Mouse (Mus musculus) lung, embryonic 15.5 days (tissue): ENCODE measurements around the gene Daxx. TPM values are rescaled to one million over a fixed set of nuclear protein-coding genes. Genes with fewer than 3 reads are reported as not detected.
A peak's percentile ranks its signal among the peaks of the same experiment; 100 is the strongest.
"Not testable (repeated sequence)": the region's sequence is repeated elsewhere in the genome, so short reads cannot be mapped to it uniquely, and the experiment has no call there.

ENCODE experiments used
- ATAC-seq: fragments of 200-750 bp; cut with Nextera tagmentation; 2 replicates; pipeline ENCODE4 v1.8.0; 2017; ENCODE audit warnings: moderate number of reproducible peaks, borderline replicate concordance; ENCODE audit not compliant: low FRiP score, low TSS enrichment; ENCODE audit errors: extremely low read depth
- H3K27ac ChIP-seq: fragments of 300-500 bp; sonication (generic); 2 replicates; pipeline ENCODE4 v1.5.1; 2015; ENCODE audit warnings: moderate library complexity, mild to moderate bottlenecking, inconsistent platforms
- H3K27me3 ChIP-seq: fragments of 300-500 bp; sonication (generic); 2 replicates; pipeline ENCODE4 v1.6.1; 2015; ENCODE audit warnings: inconsistent platforms
- H3K36me3 ChIP-seq: fragments of 300-500 bp; sonication (generic); 2 replicates; pipeline ENCODE4 v1.6.1; 2015; ENCODE audit warnings: inconsistent platforms
- H3K4me1 ChIP-seq: fragments of 300-500 bp; sonication (generic); 2 replicates; pipeline ENCODE4 v1.6.1; 2015; ENCODE audit warnings: inconsistent platforms
- H3K4me2 ChIP-seq: fragments of 300-500 bp; sonication (generic); 2 replicates; pipeline ENCODE4 v1.6.1; 2015; ENCODE audit warnings: inconsistent platforms, mild to moderate bottlenecking, moderate library complexity
- H3K4me3 ChIP-seq: fragments of 300-500 bp; sonication (generic); 2 replicates; pipeline ENCODE4 v1.5.1; 2015; ENCODE audit warnings: mild to moderate bottlenecking, inconsistent platforms
- H3K9ac ChIP-seq: fragments of 300-500 bp; sonication (generic); 2 replicates; pipeline ENCODE4 v1.6.1; 2015; ENCODE audit warnings: inconsistent platforms
- H3K9me3 ChIP-seq: fragments of 300-500 bp; sonication (generic); 2 replicates; pipeline ENCODE4 v1.6.1; 2016; ENCODE audit warnings: inconsistent platforms
- WGBS: fragments of 180-500 bp; shearing (Covaris S2); methylation state at CpG from one replicate; pipeline ENCODE4 v1.1.7; 2015; 5-methylcytosine and 5-hydroxymethylcytosine counted together
- polyA plus RNA-seq: library from polyadenylated mRNA; unstranded; fragments of >200 nt; fragmentation: Nextera tagmentation; extraction: Ambion mirVana; gene quantifications from 2 replicates; pipeline ENCODE4 v1.2.1, GENCODE M21; 2015

The Daxx gene
- polyA plus RNA-seq, 1 experiment from 2014 or later: 54.6 TPM

- Histone ChIP-seq H3K4me3 (peak within 1 kb of the TSS; percentile 93), H3K9ac (peak within 1 kb of the TSS; percentile 78), H3K27ac (no peak within 1 kb of the TSS; the same call in 1 of the 2 replicates), H3K27me3 (no peaks in the 10 kb centered on the region), H3K4me1 (peaks cover 21% of the 10 kb centered on the region), H3K4me2 (peak within 1 kb of the TSS; percentile 94), H3K36me3 (peaks cover 41% of the 10 kb centered on the region; the same call in 1 of the 2 replicates), H3K9me3 (no peaks in the 10 kb centered on the region)
- under 1% methylated on average over 36 of the region's 36 CpGs for WGBS
- peak; percentile 87 for ATAC-seq
Measured at GRCm38 (mm10) chr17:33940206-33940805, 31.1 kb downstream of the Daxx start, which contains the start of the genes Pfdn6 and Wdr46. TSS of gene Pfdn6 (minus strand) at chr17:33940343. TSS of gene Wdr46 (plus strand) at chr17:33940660.

DNA sequence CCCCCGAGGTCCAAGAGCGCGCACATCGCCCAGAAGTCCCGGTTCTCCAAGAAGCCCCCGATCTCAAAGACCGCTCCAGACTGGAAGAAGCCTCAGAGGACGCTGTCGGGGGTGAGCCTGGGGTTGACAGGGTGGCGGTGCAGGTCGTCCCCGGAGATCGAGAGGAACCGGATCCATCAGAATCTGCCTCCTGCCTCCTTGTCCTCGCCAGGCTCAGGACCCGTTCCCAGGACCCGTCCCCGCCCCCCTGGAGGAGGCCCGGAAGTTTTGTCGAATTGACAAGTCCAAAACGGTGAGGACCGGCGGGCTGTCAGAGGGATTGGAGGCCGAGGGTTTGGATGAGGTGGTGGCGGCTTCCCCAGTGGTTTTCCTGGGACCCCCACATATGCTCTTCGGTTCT is 31.8 kb downstream of the Daxx start:
- WGBS: 3% methylated on average over 26 of the region's 26 CpGs
- H3K4me3 ChIP-seq: peak overlapping the region; percentile 93
- peak; percentile 10; the same call in 1 of the 2 replicates for ATAC-seq
- no peaks in the 10 kb centered on the region for H3K27me3 ChIP-seq
- peaks cover 40% of the 10 kb centered on the region; the same call in 1 of the 2 replicates for H3K36me3 ChIP-seq
- H3K4me2 ChIP-seq: peak overlapping the region; percentile 94
- no peaks in the 10 kb centered on the region for H3K9me3 ChIP-seq
- no peak overlapping the region for H3K27ac ChIP-seq
- peaks cover 21% of the 10 kb centered on the region for H3K4me1 ChIP-seq
- peak overlapping the region; percentile 78 for H3K9ac ChIP-seq

- Histone ChIP-seq H3K4me3 (peak overlapping the region; percentile 93), H3K27ac (no peak overlapping the region), H3K27me3 (no peaks in the 10 kb centered on the region), H3K4me1 (peaks cover 21% of the 10 kb centered on the region), H3K4me2 (peak overlapping the region; percentile 94), H3K36me3 (peaks cover 44% of the 10 kb centered on the region), H3K9me3 (no peaks in the 10 kb centered on the region), H3K9ac (peak overlapping the region; percentile 78)
- no peak for ATAC-seq
- 47% methylated on average over 19 of the region's 19 CpGs for WGBS
Measured at GRCm38 (mm10) chr17:33941381-33941780, 32.2 kb downstream of the Daxx start.

GRCm38 (mm10) chr17:33943454-33943853 is 34.2 kb downstream of the Daxx start:
- Histone ChIP-seq H3K9ac (no peak overlapping the region), H3K4me3 (no peak overlapping the region), H3K4me2 (no peak overlapping the region), H3K27ac (no peak overlapping the region), H3K4me1 (peaks cover 21% of the 10 kb centered on the region), H3K9me3 (no peaks in the 10 kb centered on the region), H3K27me3 (no peaks in the 10 kb centered on the region), H3K36me3 (peaks cover 42% of the 10 kb centered on the region)
- no peak for ATAC-seq
- 92% methylated on average over 15 of the region's 15 CpGs for WGBS

GRCm38 (mm10) chr17:33947430-33948089 is 38.3 kb downstream of the Daxx start:
- no peak for ATAC-seq
- H3K9me3 ChIP-seq: no peaks in the 10 kb centered on the region
- no peaks in the 10 kb centered on the region for H3K27me3 ChIP-seq
- no peak overlapping the region for H3K4me2 ChIP-seq
- H3K9ac ChIP-seq: no peak overlapping the region
- H3K4me1 ChIP-seq: peaks cover 25% of the 10 kb centered on the region
- no peak overlapping the region for H3K27ac ChIP-seq
- WGBS: 88% methylated on average over 10 of the region's 10 CpGs
- H3K4me3 ChIP-seq: no peak overlapping the region
- peaks cover 61% of the 10 kb centered on the region for H3K36me3 ChIP-seq

GRCm38 (mm10) chr17:33948090-33948904 is 39.1 kb downstream of the Daxx start:
- Histone ChIP-seq H3K27ac (no peak overlapping the region), H3K9me3 (no peaks in the 10 kb centered on the region), H3K4me2 (no peak overlapping the region), H3K27me3 (no peaks in the 10 kb centered on the region), H3K4me1 (peaks cover 32% of the 10 kb centered on the region), H3K4me3 (no peak overlapping the region), H3K36me3 (peaks cover 62% of the 10 kb centered on the region), H3K9ac (no peak overlapping the region)
- no peak for ATAC-seq
- 86% methylated on average over 22 of the region's 22 CpGs for WGBS

GRCm38 (mm10) chr17:33948905-33949537 is 39.8 kb downstream of the Daxx start:
- ATAC-seq: no peak
- Histone ChIP-seq H3K9ac (no peak overlapping the region), H3K27ac (no peak overlapping the region), H3K9me3 (no peaks in the 10 kb centered on the region), H3K4me3 (no peak overlapping the region), H3K4me1 (peaks cover 39% of the 10 kb centered on the region), H3K36me3 (peaks cover 64% of the 10 kb centered on the region), H3K4me2 (no peak overlapping the region), H3K27me3 (no peaks in the 10 kb centered on the region)
- 85% methylated on average over 19 of the region's 19 CpGs for WGBS

DNA sequence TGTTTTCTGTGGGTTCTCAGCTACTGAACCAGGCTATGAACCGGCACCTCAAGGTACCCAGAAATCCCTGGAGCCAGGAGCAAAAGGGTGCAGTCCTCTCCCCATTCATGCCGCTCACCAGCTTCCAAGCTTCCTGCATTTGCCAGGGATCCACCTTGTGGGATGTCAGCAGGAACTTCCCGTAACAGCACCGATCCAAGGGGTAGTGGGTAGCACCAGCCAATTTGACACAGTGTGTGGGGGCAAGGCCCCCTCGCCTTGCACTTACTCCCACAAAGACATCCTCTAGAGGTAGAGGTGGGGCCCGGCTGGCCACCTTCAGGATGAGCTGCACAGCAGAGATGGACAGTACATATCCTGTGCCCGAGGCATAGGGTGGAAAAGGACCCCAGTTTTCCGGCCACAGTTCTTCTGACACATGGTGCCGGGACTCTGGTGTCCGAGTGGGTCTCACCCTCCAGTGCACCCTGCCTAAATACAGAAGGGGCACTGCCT is 41.0 kb downstream of the Daxx start:
- 73% methylated on average over 10 of the region's 10 CpGs for WGBS
- H3K9me3 ChIP-seq: no peaks in the 10 kb centered on the region
- H3K9ac ChIP-seq: no peak overlapping the region
- H3K36me3 ChIP-seq: peaks cover 56% of the 10 kb centered on the region
- H3K4me1 ChIP-seq: peaks cover 46% of the 10 kb centered on the region
- peak overlapping the region; percentile 90; the same call in 1 of the 2 replicates for H3K27ac ChIP-seq
- ATAC-seq: no peak
- peak overlapping the region; percentile 47 for H3K4me3 ChIP-seq
- H3K27me3 ChIP-seq: no peaks in the 10 kb centered on the region
- H3K4me2 ChIP-seq: peak overlapping the region; percentile 90

- Histone ChIP-seq H3K27me3 (no peaks in the 10 kb centered on the region), H3K4me1 (peaks cover 47% of the 10 kb centered on the region), H3K4me2 (peak within 1 kb of the TSS; percentile 90), H3K36me3 (peaks cover 47% of the 10 kb centered on the region), H3K27ac (peak within 1 kb of the TSS; percentile 90), H3K4me3 (peak within 1 kb of the TSS; percentile 47), H3K9me3 (no peaks in the 10 kb centered on the region), H3K9ac (peak within 1 kb of the TSS; percentile 54)
- under 1% methylated on average over 45 of the region's 45 CpGs for WGBS
- peak; percentile 78 for ATAC-seq
Measured at GRCm38 (mm10) chr17:33951021-33951946, 42.1 kb downstream of the Daxx start, which contains the start of gene B3galt4. TSS of gene B3galt4 (minus strand) at chr17:33951488.

GRCm38 (mm10) chr17:33952015-33952414 is 42.8 kb downstream of the Daxx start:
- 72% methylated on average over 13 of the region's 13 CpGs for WGBS
- H3K27me3 ChIP-seq, ATAC-seq, H3K27ac ChIP-seq, H3K9me3 ChIP-seq: not testable (repeated sequence)
- Histone ChIP-seq H3K4me2 (peak overlapping the region; percentile 90), H3K4me1 (peaks cover 53% of the 10 kb centered on the region), H3K4me3 (peak overlapping the region; percentile 47; the same call in 1 of the 2 replicates), H3K9ac (0 out of 2 replicates have a peak overlapping the region, but pooled peaks have one; percentile 54), H3K36me3 (peaks cover 43% of the 10 kb centered on the region)
